Mouse (Mus musculus) kidney, postnatal 4 days (tissue): Measurements from ENCODE around the gene Siah1a.

ENCODE experiments used
- DNase-seq, 2 experiments: peaks; one replicate each; pipeline ENCODE4 v3.0.0; 2021; ENCODE audit warnings: mixed read lengths in 2 of 2

Siah1a gene

GRCm38 (mm10) chr8:86699471-86699870 lies 46.3 kb downstream of the Siah1a start:
- no peak for DNase-seq

- DNase-seq, result no peak
Observed at GRCm38 (mm10) chr8:86698811-86699421, 46.8 kb downstream of the Siah1a start.

GRCm38 (mm10) chr8:86695703-86696102 lies 50.0 kb downstream of the Siah1a start:
- DNase-seq, result no peak

- no peak for DNase-seq
Observed at GRCm38 (mm10) chr8:86694011-86694410, 51.7 kb downstream of the Siah1a start.

- DNase-seq, result no peak
Observed at GRCm38 (mm10) chr8:86692107-86692506, 53.6 kb downstream of the Siah1a start.

- DNase-seq, result no peak
Observed at GRCm38 (mm10) chr8:86686629-86687028, 59.1 kb downstream of the Siah1a start.
